Mouse (Mus musculus) stomach, postnatal 0 days (tissue): ENCODE data around the gene Olfr205. TPM values are rescaled to one million over a fixed set of nuclear protein-coding genes. Genes with fewer than 3 reads are reported as not detected.
"Not testable (repeated sequence)": the region's sequence is repeated elsewhere in the genome, so short reads cannot be mapped to it uniquely, and the experiment has no call there.

Experiments used
- ATAC-seq: fragments of 200-750 bp; cut with Nextera tagmentation; 2 replicates; pipeline ENCODE4 v1.8.0; 2017; ENCODE audit not compliant: low FRiP score, low TSS enrichment
- DNase-seq: peaks from one replicate; pipeline ENCODE4 v3.0.0-alpha.2; 2016; ENCODE audit warnings: low spot score
- H3K27ac ChIP-seq: fragments of 300-500 bp; sonication (generic); replicated peaks from 2 replicates; pipeline ENCODE4 v1.5.1; 2014; ENCODE audit warnings: mild to moderate bottlenecking, control low read depth
- H3K27me3 ChIP-seq: fragments of 300-500 bp; sonication (generic); 2 replicates; pipeline ENCODE4 v1.6.1; 2014; ENCODE audit warnings: low read length; ENCODE audit not compliant: control insufficient read depth, insufficient read depth
- H3K36me3 ChIP-seq: fragments of 300-500 bp; sonication (generic); 2 replicates; pipeline ENCODE4 v1.6.1; 2014; ENCODE audit warnings: low read length, mixed read lengths; ENCODE audit not compliant: control insufficient read depth, insufficient read depth
- H3K4me1 ChIP-seq: fragments of 300-500 bp; sonication (generic); replicated peaks from 2 replicates; pipeline ENCODE4 v1.6.1; 2014; ENCODE audit warnings: antibody characterized with exemption; ENCODE audit not compliant: control insufficient read depth, insufficient read depth
- H3K4me2 ChIP-seq: fragments of 300-500 bp; sonication (generic); replicated peaks from 2 replicates; pipeline ENCODE4 v1.6.1; 2014; ENCODE audit warnings: low read depth, mild to moderate bottlenecking, control low read depth, moderate library complexity
- H3K4me3 ChIP-seq: fragments of 300-500 bp; sonication (generic); 2 replicates; pipeline ENCODE4 v1.5.1; 2014; ENCODE audit warnings: low read depth, low read length, control low read depth
- H3K9ac ChIP-seq: fragments of 300-500 bp; sonication (generic); 2 replicates; pipeline ENCODE4 v1.6.1; 2014; ENCODE audit warnings: mild to moderate bottlenecking, low read length, control low read depth, mixed read lengths
- H3K9me3 ChIP-seq: fragments of 300-500 bp; sonication (generic); 2 replicates; pipeline ENCODE4 v1.6.1; 2016; ENCODE audit warnings: low read length; ENCODE audit not compliant: control insufficient read depth
- CTCF ChIP-seq: IDR thresholded peaks from 2 replicates; pipeline ENCODE4 v1.5.1; 2016; ENCODE audit warnings: antibody characterized with exemption, low read depth, mild to moderate bottlenecking, moderate library complexity
- EP300 ChIP-seq: optimal IDR thresholded peaks from 2 replicates; pipeline ENCODE3; 2016; ENCODE audit warnings: antibody characterized with exemption
- WGBS: fragments of 180-500 bp; shearing (Covaris S2); extraction: QIAGEN DNeasy Blood & Tissue Kit; methylation state at CpG from one replicate; pipeline ENCODE4 v1.1.7; 2014; 5-methylcytosine and 5-hydroxymethylcytosine counted together
- polyA plus RNA-seq: library from polyadenylated mRNA; unstranded; fragments of >200 nt; fragmentation: Nextera tagmentation; extraction: Ambion mirVana; gene quantifications from 2 replicates; pipeline ENCODE4 v1.2.1, GENCODE M21; 2015

The Olfr205 gene
- not detected in 2 replicates for polyA plus RNA-seq

- DNase-seq (no peak), ATAC-seq (no peak)
- no peaks in the 10 kb centered on the region for H3K4me1 ChIP-seq
- no peaks in the 10 kb centered on the region for H3K27me3 ChIP-seq
- H3K4me3 ChIP-seq: no peak within 1 kb of the TSS
- no peak within 1 kb of the TSS for H3K4me2 ChIP-seq
- no peak for TF ChIP-seq EP300
- no peak for TF ChIP-seq CTCF
- no peak within 1 kb of the TSS for H3K9ac ChIP-seq
- no peak within 1 kb of the TSS for H3K27ac ChIP-seq
- H3K9me3 ChIP-seq: no peaks in the 10 kb centered on the region
- H3K36me3 ChIP-seq: no peaks in the 10 kb centered on the region
Measured at GRCm38 (mm10) chr16:59331038-59331437, at the start of gene Olfr205. Olfr205 (minus strand) TSS chr16:59331138.

DNA sequence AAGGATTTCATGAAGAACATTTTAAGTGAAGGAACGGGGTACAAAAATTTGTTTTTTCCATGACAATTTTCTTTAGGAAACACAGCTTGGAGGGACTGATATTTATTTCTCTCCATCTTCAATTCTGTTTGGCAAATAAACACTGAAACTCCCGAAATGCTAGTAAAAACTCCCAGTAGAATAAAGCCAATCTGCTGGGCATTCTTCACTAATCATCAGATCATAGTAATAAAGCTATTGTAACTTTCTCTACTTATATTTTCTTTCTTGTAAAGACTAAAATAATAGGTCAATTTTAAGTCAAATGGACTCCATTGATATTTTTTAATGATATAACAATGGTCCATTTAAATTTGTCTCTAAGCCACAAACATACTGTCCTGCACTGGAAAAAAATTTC, 33.0 kb upstream of the Olfr205 start, which contains the start of gene Olfr209:
TSS of gene Olfr209 (minus strand) at position 101 of the 400 bp plus-strand sequence.
- H3K27ac ChIP-seq: no peak within 1 kb of the TSS
- H3K9ac ChIP-seq: no peak within 1 kb of the TSS
- no peak for DNase-seq
- ATAC-seq: no peak
- no peak for TF ChIP-seq EP300
- no peak for TF ChIP-seq CTCF
- H3K9me3 ChIP-seq: no peaks in the 10 kb centered on the region
- no peaks in the 10 kb centered on the region for H3K36me3 ChIP-seq
- H3K4me1 ChIP-seq: no peaks in the 10 kb centered on the region
- WGBS: 68% methylated on average over 2 of the region's 2 CpGs
- no peak within 1 kb of the TSS for H3K4me2 ChIP-seq
- no peaks in the 10 kb centered on the region for H3K27me3 ChIP-seq
- no peak within 1 kb of the TSS for H3K4me3 ChIP-seq

DNA sequence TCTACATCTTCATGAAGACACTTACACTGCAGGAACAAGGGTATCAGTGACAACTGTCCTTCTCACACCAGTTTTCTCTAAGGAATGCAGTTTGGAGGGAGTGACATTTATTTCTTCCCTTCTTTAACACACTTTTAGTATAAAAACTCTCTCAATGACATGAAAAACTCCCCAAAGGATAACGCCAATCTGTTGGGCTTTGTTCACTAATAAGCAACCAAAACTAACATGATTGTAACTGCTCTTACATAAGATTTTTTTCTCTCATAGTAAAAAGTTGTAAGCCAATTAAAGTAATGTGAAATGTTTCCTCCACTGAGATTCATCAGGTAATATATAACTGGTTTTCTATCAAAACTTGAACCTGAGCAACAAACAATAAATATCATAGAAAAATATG, 18.2 kb upstream of the Olfr205 start, which contains the start of gene Olfr206:
TSS of gene Olfr206 (minus strand) at position 101 of the 400 bp plus-strand sequence.
- TF ChIP-seq EP300 (no peak), CTCF (no peak)
- Histone ChIP-seq H3K4me2 (no peak within 1 kb of the TSS), H3K9ac (no peak within 1 kb of the TSS), H3K4me3 (no peak within 1 kb of the TSS), H3K27ac (no peak within 1 kb of the TSS), H3K9me3 (no peaks in the 10 kb centered on the region), H3K4me1 (no peaks in the 10 kb centered on the region), H3K36me3 (no peaks in the 10 kb centered on the region), H3K27me3 (no peaks in the 10 kb centered on the region)
- DNase-seq: no peak
- 72% methylated on average over 1 of the region's 1 CpGs for WGBS
- no peak for ATAC-seq

DNA sequence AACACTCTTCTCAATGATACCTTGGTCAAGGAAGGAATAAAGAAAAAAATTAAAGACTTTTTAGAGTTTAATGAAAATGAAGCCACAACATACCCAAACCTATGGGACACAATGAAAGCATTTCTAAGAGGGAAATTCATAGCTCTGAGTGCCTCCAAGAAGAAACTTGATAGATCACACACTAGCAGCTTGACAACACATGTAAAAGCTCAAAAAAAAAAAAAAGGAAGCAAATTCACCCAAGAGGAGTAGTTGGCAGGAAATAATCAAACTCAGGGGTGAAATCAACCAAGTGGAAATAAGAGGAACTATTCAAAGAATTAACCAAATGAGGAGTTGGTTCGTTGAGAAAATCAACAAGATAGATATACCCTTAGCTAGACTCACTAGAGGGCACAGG, 7.7 kb downstream of the Olfr205 start:
- not testable (repeated sequence) for H3K9ac ChIP-seq, H3K4me1 ChIP-seq, H3K27ac ChIP-seq, H3K36me3 ChIP-seq, H3K4me3 ChIP-seq, H3K27me3 ChIP-seq, H3K4me2 ChIP-seq, H3K9me3 ChIP-seq, ATAC-seq, DNase-seq
- WGBS: 45% methylated on average over 1 of the region's 1 CpGs

DNA sequence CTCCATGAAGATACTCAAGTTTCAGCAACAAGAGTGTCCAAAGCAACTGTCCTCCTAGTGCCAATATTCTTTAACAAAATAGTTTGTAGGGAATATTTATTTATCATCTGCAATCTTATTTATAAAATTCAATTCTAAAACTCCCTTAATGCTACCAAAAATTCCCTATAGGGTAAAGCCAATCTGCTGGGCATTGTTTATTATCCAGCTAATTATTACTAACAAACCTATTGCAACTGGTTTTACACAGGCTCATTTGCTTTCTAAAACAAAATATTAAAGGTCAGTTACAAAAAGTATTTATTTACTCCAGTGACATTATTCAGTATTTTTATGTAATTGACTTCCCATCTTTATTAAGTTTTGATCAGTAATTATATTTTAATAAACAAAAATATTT, 12.8 kb downstream of the Olfr205 start, which contains the start of gene Olfr204:
TSS of gene Olfr204 (minus strand) at position 101 of the 400 bp plus-strand sequence.
- DNase-seq (no peak), ATAC-seq (no peak)
- H3K36me3 ChIP-seq: no peaks in the 10 kb centered on the region

DNA sequence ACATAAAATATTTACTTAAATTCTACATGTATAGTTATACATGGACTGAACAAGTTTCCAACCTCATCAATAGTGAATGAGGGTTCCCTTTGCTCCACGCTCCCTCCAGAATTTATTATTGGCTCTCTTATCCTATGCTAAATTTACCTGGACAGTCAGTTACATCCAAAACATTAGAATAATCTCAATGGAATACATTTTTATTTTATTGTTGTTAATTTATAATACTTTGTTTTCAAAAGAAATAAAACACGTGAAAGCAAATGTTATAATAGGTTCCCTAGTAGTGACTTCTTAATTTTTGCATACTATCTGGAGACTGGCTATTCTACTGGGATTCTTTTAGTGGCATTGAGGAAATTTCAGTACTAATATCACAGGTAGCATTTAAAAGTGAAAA, 32.4 kb downstream of the Olfr205 start, which contains the start of gene Olfr203:
TSS of gene Olfr203 (plus strand) at position 301 of the 400 bp plus-strand sequence.
- no peak within 1 kb of the TSS for H3K27ac ChIP-seq
- ATAC-seq (no peak), DNase-seq (no peak)
- no peak for TF ChIP-seq CTCF
- no peak for TF ChIP-seq EP300
- no peaks in the 10 kb centered on the region for H3K9me3 ChIP-seq
- no peaks in the 10 kb centered on the region for H3K27me3 ChIP-seq
- H3K4me1 ChIP-seq: no peaks in the 10 kb centered on the region
- H3K36me3 ChIP-seq: no peaks in the 10 kb centered on the region
- no peak within 1 kb of the TSS for H3K9ac ChIP-seq
- H3K4me3 ChIP-seq: no peak within 1 kb of the TSS
- no peak within 1 kb of the TSS for H3K4me2 ChIP-seq
- WGBS: 75% methylated on average over 2 of the region's 2 CpGs

More for the DNA sequence above, 12.8 kb downstream of the Olfr205 start, which contains the start of gene Olfr204:
- H3K9me3 ChIP-seq: no peaks in the 10 kb centered on the region
- H3K4me3 ChIP-seq: no peak within 1 kb of the TSS
- no peaks in the 10 kb centered on the region for H3K27me3 ChIP-seq
- H3K9ac ChIP-seq: no peak within 1 kb of the TSS
- no peak within 1 kb of the TSS for H3K27ac ChIP-seq
- TF ChIP-seq CTCF: no peak
- TF ChIP-seq EP300: no peak
- no peak within 1 kb of the TSS for H3K4me2 ChIP-seq
- no peaks in the 10 kb centered on the region for H3K4me1 ChIP-seq

- not testable (repeated sequence) for H3K4me3 ChIP-seq, H3K27me3 ChIP-seq, H3K9me3 ChIP-seq, H3K9ac ChIP-seq, H3K27ac ChIP-seq, H3K36me3 ChIP-seq, DNase-seq, ATAC-seq, H3K4me1 ChIP-seq, H3K4me2 ChIP-seq
- 77% methylated on average over 9 of the region's 9 CpGs for WGBS
Measured at GRCm38 (mm10) chr16:59287576-59287975, 43.4 kb downstream of the Olfr205 start.
